Mouse (Mus musculus) CH12.LX (cell line): Measurements from ENCODE around the gene Hmga1b. TPM values are rescaled to one million over a fixed set of nuclear protein-coding genes. Genes with fewer than 3 reads are reported as not detected.
A peak's percentile ranks its signal among the peaks of the same experiment; 100 is the strongest.

ENCODE experiments used
- DNase-seq: peaks from one replicate; pipeline ENCODE4 v3.0.0-alpha.2; 2013; ENCODE audit errors: extremely low read depth
- H3K27ac ChIP-seq: 2 replicates; pipeline ENCODE4 v1.5.1; 2012; ENCODE audit warnings: low read depth, mild to moderate bottlenecking, control low read depth, moderate library complexity; ENCODE audit not compliant: insufficient read depth
- H3K27me3 ChIP-seq: replicated peaks from 2 replicates; pipeline ENCODE3; 2012; ENCODE audit warnings: inconsistent platforms
- H3K36me3 ChIP-seq, 2 experiments: replicated peaks in 1 of 2; 2 replicates each; pipeline versions ENCODE3 to v1.6.1; 2012; ENCODE audit warnings: inconsistent platforms in 1 of 2, low read length in 1 of 2, mild to moderate bottlenecking in 1 of 2, mixed read lengths in 1 of 2, moderate library complexity in 1 of 2; ENCODE audit not compliant: control insufficient read depth in 1 of 2, insufficient read depth in 1 of 2
- H3K4me1 ChIP-seq, 2 experiments: 2 replicates each; pipeline ENCODE4 v1.6.1; 2012; ENCODE audit warnings: inconsistent platforms in 1 of 2, moderate library complexity in 1 of 2; ENCODE audit not compliant: insufficient read depth in 2 of 2, control insufficient read depth in 1 of 2
- H3K4me2 ChIP-seq: 2 replicates; pipeline ENCODE4 v1.6.1; 2012; ENCODE audit warnings: low read depth, mild to moderate bottlenecking, control low read depth; ENCODE audit not compliant: poor library complexity, insufficient read depth, severe bottlenecking
- H3K4me3 ChIP-seq, 3 experiments: fragments of 150-350 bp in 1 of 3; sonication (generic) in 1 of 3; replicated peaks in 1 of 3; 2 replicates each; pipeline versions ENCODE3 to v1.5.1; 2011 to 2012; ENCODE audit warnings: low read depth in 2 of 3, low read length in 2 of 3, mild to moderate bottlenecking in 2 of 3, moderate library complexity in 2 of 3, control low read depth in 1 of 3, improper control_type of control experiment in 1 of 3, inconsistent platforms in 1 of 3, mixed read lengths in 1 of 3; ENCODE audit not compliant: poor library complexity in 1 of 3
- H3K79me2 ChIP-seq: replicated peaks from 2 replicates; pipeline ENCODE4 v1.6.1; 2012; ENCODE audit warnings: mild to moderate bottlenecking, moderate library complexity; ENCODE audit not compliant: control insufficient read depth, poor library complexity, insufficient read depth, severe bottlenecking; ENCODE audit errors: extremely low read depth
- H3K9ac ChIP-seq: 2 replicates; pipeline ENCODE4 v1.6.1; 2012; ENCODE audit warnings: low read depth, mild to moderate bottlenecking, control low read depth, moderate library complexity; ENCODE audit not compliant: insufficient read depth
- H3K9me3 ChIP-seq: replicated peaks from 2 replicates; pipeline ENCODE3; 2012; ENCODE audit warnings: low read length, inconsistent platforms, mixed read lengths
- BHLHE40 ChIP-seq: IDR thresholded peaks from 2 replicates; pipeline ENCODE4 v1.6.1; 2011; ENCODE audit warnings: mild to moderate bottlenecking, low read depth, low read length, improper control_type of control experiment
- CHD2 ChIP-seq: IDR thresholded peaks from 2 replicates; pipeline ENCODE4 v1.6.1; 2011; ENCODE audit warnings: low read length, improper control_type of control experiment
- CTCF ChIP-seq, 2 experiments: IDR thresholded peaks in 1 of 2; conservative IDR thresholded peaks in 1 of 2; 2 replicates each; pipeline ENCODE4 v1.5.1; 2011 to 2012; ENCODE audit warnings: low read depth in 2 of 2, low read length in 2 of 2, improper control_type of control experiment in 1 of 2, inconsistent platforms in 1 of 2, mild to moderate bottlenecking in 1 of 2, moderate library complexity in 1 of 2
- E2F4 ChIP-seq: IDR thresholded peaks from 2 replicates; pipeline ENCODE4 v1.6.1; 2011; ENCODE audit warnings: low read depth, low read length, improper control_type of control experiment; ENCODE audit not compliant: insufficient replicate concordance
- ELF1 ChIP-seq: IDR thresholded peaks from 2 replicates; pipeline ENCODE4 v1.6.1; 2014; ENCODE audit warnings: low read depth, mild to moderate bottlenecking, inconsistent platforms, low read length, improper control_type of control experiment
- ETS1 ChIP-seq: conservative IDR thresholded peaks from 2 replicates; pipeline ENCODE4 v1.6.1; 2012; ENCODE audit warnings: low read depth, mild to moderate bottlenecking, inconsistent platforms, low read length, improper control_type of control experiment, moderate library complexity
- IRF4 ChIP-seq: IDR thresholded peaks from 2 replicates; pipeline ENCODE4 v1.6.1; 2014; ENCODE audit warnings: low read depth, mild to moderate bottlenecking, inconsistent platforms, low read length, improper control_type of control experiment
- JUN ChIP-seq: IDR thresholded peaks from 2 replicates; pipeline ENCODE4 v1.6.1; 2011; ENCODE audit warnings: low read depth, mild to moderate bottlenecking, low read length, improper control_type of control experiment, moderate library complexity; ENCODE audit not compliant: insufficient read depth
- JUND ChIP-seq: conservative IDR thresholded peaks from 2 replicates; pipeline ENCODE4 v1.6.1; 2011; ENCODE audit warnings: low read depth, low read length, improper control_type of control experiment
- KAT2A ChIP-seq: IDR thresholded peaks from 2 replicates; pipeline ENCODE4 v1.6.1; 2012; ENCODE audit warnings: low read length, improper control_type of control experiment, inconsistent platforms; ENCODE audit not compliant: insufficient replicate concordance
- MAFK ChIP-seq: IDR thresholded peaks from 2 replicates; pipeline ENCODE4 v1.6.1; 2011; ENCODE audit warnings: low read length, improper control_type of control experiment; ENCODE audit not compliant: insufficient replicate concordance
- MAX ChIP-seq: IDR thresholded peaks from 2 replicates; pipeline ENCODE4 v1.6.1; 2011; ENCODE audit warnings: low read length, improper control_type of control experiment
- MAZ ChIP-seq: IDR thresholded peaks from 2 replicates; pipeline ENCODE4 v1.6.1; 2012; ENCODE audit warnings: low read depth, mild to moderate bottlenecking, inconsistent platforms, low read length, improper control_type of control experiment, moderate library complexity
- MXI1 ChIP-seq: IDR thresholded peaks from 2 replicates; pipeline ENCODE4 v1.6.1; 2011; ENCODE audit warnings: mild to moderate bottlenecking, low read depth, low read length, improper control_type of control experiment
- MYC ChIP-seq: IDR thresholded peaks from 2 replicates; pipeline ENCODE4 v1.6.1; 2011; ENCODE audit warnings: low read depth, mild to moderate bottlenecking, improper control_type of control experiment, low read length
- NELFE ChIP-seq: IDR thresholded peaks from 2 replicates; pipeline ENCODE4 v1.6.1; 2011; ENCODE audit warnings: low read depth, low read length, improper control_type of control experiment
- NRF1 ChIP-seq: IDR thresholded peaks from 2 replicates; pipeline ENCODE4 v1.6.1; 2014; ENCODE audit warnings: low read depth, mild to moderate bottlenecking, inconsistent platforms, low read length, improper control_type of control experiment, moderate library complexity
- POLR2A ChIP-seq: IDR thresholded peaks from 2 replicates; pipeline ENCODE4 v1.6.1; 2011; ENCODE audit warnings: low read depth, mild to moderate bottlenecking, improper control_type of control experiment, low read length
- POLR2AphosphoS2 ChIP-seq: IDR thresholded peaks from 2 replicates; pipeline ENCODE4 v1.6.1; 2011; ENCODE audit warnings: low read depth, low read length, improper control_type of control experiment
- RAD21 ChIP-seq: IDR thresholded peaks from 2 replicates; pipeline ENCODE4 v1.6.1; 2011; ENCODE audit warnings: low read depth, mild to moderate bottlenecking, low read length, improper control_type of control experiment, moderate library complexity
- SIN3A ChIP-seq: IDR thresholded peaks from 2 replicates; pipeline ENCODE4 v1.6.1; 2012; ENCODE audit warnings: low read length, improper control_type of control experiment, inconsistent platforms
- TCF12 ChIP-seq: IDR thresholded peaks from 2 replicates; pipeline ENCODE4 v1.6.1; 2014; ENCODE audit warnings: low read depth, mild to moderate bottlenecking, inconsistent platforms, low read length, improper control_type of control experiment
- UBTF ChIP-seq: IDR thresholded peaks from 2 replicates; pipeline ENCODE4 v1.6.1; 2012; ENCODE audit warnings: low read depth, mild to moderate bottlenecking, inconsistent platforms, low read length, improper control_type of control experiment, moderate library complexity
- USF1 ChIP-seq: IDR thresholded peaks from 2 replicates; pipeline ENCODE4 v1.6.1; 2014; ENCODE audit warnings: low read depth, mild to moderate bottlenecking, inconsistent platforms, low read length, improper control_type of control experiment
- ZC3H11A ChIP-seq: IDR thresholded peaks from 2 replicates; pipeline ENCODE4 v1.6.1; 2012; ENCODE audit warnings: low read depth, mild to moderate bottlenecking, inconsistent platforms, low read length, improper control_type of control experiment
- ZKSCAN1 ChIP-seq: IDR thresholded peaks from 2 replicates; pipeline ENCODE4 v1.6.1; 2012; ENCODE audit warnings: low read depth, inconsistent platforms, low read length, improper control_type of control experiment, borderline replicate concordance
- ZMIZ1 ChIP-seq: IDR thresholded peaks from 2 replicates; pipeline ENCODE4 v1.6.1; 2012; ENCODE audit warnings: low read depth, mild to moderate bottlenecking, inconsistent platforms, low read length, improper control_type of control experiment
- ZNF384 ChIP-seq: IDR thresholded peaks from 2 replicates; pipeline ENCODE4 v1.6.1; 2012; ENCODE audit warnings: low read depth, low read length, improper control_type of control experiment, inconsistent platforms
- dilution Hi-C: fragments of 300-500 bp; cut with MboI; formaldehyde crosslinking; loops from 2 replicates; pipeline ENCODE4 v1.14.3; 2020; ENCODE audit warnings: low sequenced_read_pairs; ENCODE audit not compliant: extremely low pct_unique_long_range_greater_than_20kb, extremely low pct_ligation_motif_present
- in situ Hi-C: fragments of 300-500 bp; cut with MboI; formaldehyde crosslinking; loops from 3 replicates; pipeline ENCODE4 v1.14.3; 2019; ENCODE audit warnings: low sequenced_read_pairs, low pct_ligation_motif_present, low pct_unique_long_range_greater_than_20kb, mixed read lengths
- polyA plus RNA-seq: library from polyadenylated mRNA; unstranded; fragments of >175 nt; gene quantifications from 2 replicates; pipeline ENCODE4 v1.2.1, GENCODE M21; 2012; ENCODE audit warnings: low read depth; ENCODE audit not compliant: insufficient read length
- total RNA-seq, 2 experiments: library from RNA; depleted of rRNA; stranded (reverse); fragments of 300-350 nt in 1 of 2; fragments of >200 nt in 1 of 2; gene quantifications; 2 replicates each; pipeline ENCODE4 v1.2.3; 2012 to 2014

Gene Hmga1b
- total and polyA plus RNA-seq, 3 experiments, result 126 to 414 (median 167) TPM

DNA sequence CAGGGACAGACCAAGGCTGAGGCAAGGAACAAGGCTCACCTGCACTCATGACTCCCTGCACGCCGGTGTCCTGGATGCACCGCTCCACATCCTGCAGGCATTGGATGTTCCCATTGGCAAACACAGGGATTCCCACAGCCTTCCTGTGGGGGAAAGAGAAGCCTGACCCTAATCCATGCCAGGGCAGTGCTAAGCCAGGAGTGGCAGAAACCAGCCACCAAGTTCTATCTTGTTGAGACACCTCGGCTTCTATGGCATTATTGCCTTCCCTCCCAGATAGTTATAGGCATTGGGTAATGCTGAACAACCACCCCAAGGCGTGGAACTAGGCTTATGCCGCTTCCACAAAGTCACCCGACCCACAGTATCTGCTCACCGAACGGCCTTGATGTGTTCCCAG lies 30.1 kb downstream of the Hmga1b start:
- peaks cover 19% of the 10 kb centered on the region for H3K79me2 ChIP-seq
- no peak overlapping the region for H3K4me2 ChIP-seq
- H3K9me3 ChIP-seq, result no peaks in the 10 kb centered on the region
- H3K9ac ChIP-seq, result no peak overlapping the region
- in situ Hi-C loops (no loop called here), dilution Hi-C loops (no loop called here)
- no peak overlapping the region for H3K4me3 ChIP-seq
- H3K27me3 ChIP-seq, result no peaks in the 10 kb centered on the region
- H3K27ac ChIP-seq, result no peak overlapping the region
- H3K36me3 ChIP-seq, result peaks cover 65 to 74% of the 10 kb centered on the region in 2 experiments
- no peak for DNase-seq
- TF ChIP-seq ZNF384, result no peak
- no peak for TF ChIP-seq ZKSCAN1
- no peak for TF ChIP-seq UBTF
- no peak for TF ChIP-seq MAZ
- no peak for TF ChIP-seq POLR2A
- TF ChIP-seq IRF4, result no peak
- no peak for TF ChIP-seq MYC
- no peak for TF ChIP-seq CTCF (conservative IDR thresholded peaks at IDR 0.05 in 1 of 2, IDR thresholded peaks at IDR 0.05 in 1 of 2; ENCODE audit: low read depth in 2 of 2, low read length in 2 of 2)
- no peak for TF ChIP-seq ETS1
- TF ChIP-seq CHD2, result no peak
- TF ChIP-seq RAD21, result no peak
- no peak for TF ChIP-seq NRF1
- no peak for TF ChIP-seq MAX
- no peak for TF ChIP-seq ELF1
- TF ChIP-seq JUND, result no peak
- TF ChIP-seq SIN3A, result no peak
- TF ChIP-seq POLR2AphosphoS2, result no peak
- TF ChIP-seq ZC3H11A, result no peak
- no peak for TF ChIP-seq MXI1
- TF ChIP-seq, all 38 proteins: peak for 0
- H3K4me1 ChIP-seq, result peaks cover 9 to 26% of the 10 kb centered on the region in 2 experiments

DNA sequence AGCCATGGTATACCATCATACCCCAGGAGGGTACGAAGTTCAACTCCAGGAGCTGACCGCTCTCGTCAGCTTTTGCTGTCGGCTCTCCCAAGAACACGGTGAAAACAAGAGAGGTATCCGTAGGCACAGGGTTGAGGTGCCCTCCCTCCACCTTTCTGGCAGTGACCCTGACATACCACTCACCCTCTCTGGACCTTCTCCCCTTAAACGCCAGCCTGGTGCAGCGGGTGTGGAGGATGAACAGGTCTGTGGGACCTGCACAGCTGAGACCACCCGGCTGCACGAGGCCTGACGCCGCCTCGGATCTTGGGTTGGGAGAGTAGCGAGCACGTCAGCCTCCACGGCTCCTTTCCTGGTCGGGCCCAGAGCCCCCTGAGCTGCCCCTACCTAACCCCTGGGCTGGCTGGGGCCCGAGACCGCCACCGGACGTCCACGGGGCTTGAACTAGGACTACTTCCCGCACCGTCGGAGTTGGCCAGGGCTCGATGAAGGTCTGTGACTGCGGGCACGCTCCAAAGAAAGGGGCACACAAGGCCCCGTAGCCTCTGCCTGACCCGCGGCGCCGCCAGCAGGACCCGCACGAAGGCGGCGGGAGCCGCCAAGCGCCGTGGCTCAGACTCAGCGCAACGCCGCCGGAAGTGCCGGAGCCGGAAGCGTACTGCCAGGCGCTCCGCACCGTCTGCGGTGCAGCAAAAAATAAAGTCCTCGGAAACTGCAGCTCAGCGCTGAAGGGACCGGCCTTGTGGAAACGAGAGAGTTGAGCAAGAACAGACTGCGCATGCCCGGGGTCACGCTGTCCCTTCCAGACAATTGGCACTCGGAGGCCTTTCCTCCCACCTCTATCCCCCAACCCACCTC lies 33.4 kb downstream of the Hmga1b start, which contains the start of gene Dus1l:
Dus1l (minus strand) TSS at position 648 of the 858 bp plus-strand sequence.
- peak within 1 kb of the TSS; percentile 95 for H3K4me2 ChIP-seq
- H3K27me3 ChIP-seq, result no peaks in the 10 kb centered on the region
- 0 out of 2 replicates have a peak within 1 kb of the TSS, but pooled peaks have one; percentile 11 for H3K27ac ChIP-seq
- DNase-seq, result peak; percentile 99
- peak within 1 kb of the TSS; percentile 74 to 98 (median 95) for H3K4me3 ChIP-seq
- peak within 1 kb of the TSS; percentile 93 for H3K9ac ChIP-seq
- no peaks in the 10 kb centered on the region for H3K9me3 ChIP-seq
- dilution Hi-C loops, result no loop called here
- in situ Hi-C loops, result no loop called here
- H3K4me1 ChIP-seq, result peaks cover 12 to 41% of the 10 kb centered on the region in 2 experiments
- peaks cover 19% of the 10 kb centered on the region for H3K79me2 ChIP-seq
- H3K36me3 ChIP-seq, result peaks cover 33 to 43% of the 10 kb centered on the region in 2 experiments
- TF ChIP-seq BHLHE40 (0 out of 2 replicates have a peak, but pooled peaks have one; percentile 22), KAT2A (peak; percentile 95; the same call in 1 of the 2 replicates), USF1 (no peak), ELF1 (peak; percentile 90), CTCF (conservative IDR thresholded peaks at IDR 0.05 in 1 of 2, IDR thresholded peaks at IDR 0.05 in 1 of 2; ENCODE audit: low read depth in 2 of 2, low read length in 2 of 2) (no peak), ZC3H11A (no peak), MYC (peak; percentile 94), E2F4 (no peak; the same call in 1 of the 2 replicates), POLR2A (peak; percentile 98), TCF12 (peak; percentile 96), CHD2 (no peak), NELFE (peak; percentile 96), MAZ (no peak), POLR2AphosphoS2 (peak; percentile 71; the same call in 1 of the 2 replicates), UBTF (peak; percentile 20; the same call in 1 of the 2 replicates), ZMIZ1 (peak; percentile 85), MAX (peak; percentile 80; the same call in 1 of the 2 replicates), RAD21 (no peak), MAFK (no peak), MXI1 (peak; percentile 97), NRF1 (peak; percentile 96), JUN (no peak), JUND (no peak)
